Mouse (Mus musculus) embryonic facial prominence, embryonic 14.5 days (tissue): ENCODE measurements at regions not wholly inside any gene's neighbourhood (a gene's known extent, or its start where the extent isn't known, plus 50 kb on each side); places are given as distances from the start of the nearest gene placed in this dataset.
A peak's percentile ranks its signal among the peaks of the same experiment; 100 is the strongest.

Experiments used
- ATAC-seq: fragments of 200-750 bp; cut with Nextera tagmentation; 2 replicates; pipeline ENCODE4 v1.8.0; 2017; ENCODE audit warnings: low read depth, moderate number of reproducible peaks, moderate TSS enrichment
- DNase-seq: peaks from one replicate; pipeline ENCODE4 v3.0.0-alpha.2; 2015; ENCODE audit warnings: low spot score
- H3K27ac ChIP-seq: fragments of 300-500 bp; sonication (generic); replicated peaks from 2 replicates; pipeline ENCODE4 v1.5.1; 2014; ENCODE audit warnings: low read depth, mild to moderate bottlenecking, low read length, moderate library complexity
- H3K27me3 ChIP-seq: fragments of 300-500 bp; sonication (generic); replicated peaks from 2 replicates; pipeline ENCODE4 v1.6.1; 2014; ENCODE audit warnings: low read length; ENCODE audit not compliant: control insufficient read depth, insufficient read depth
- H3K36me3 ChIP-seq: fragments of 300-500 bp; sonication (generic); 2 replicates; pipeline ENCODE4 v1.6.1; 2014; ENCODE audit warnings: low read length, mixed read lengths; ENCODE audit not compliant: control insufficient read depth, insufficient read depth
- H3K4me1 ChIP-seq: fragments of 300-500 bp; sonication (generic); 2 replicates; pipeline ENCODE4 v1.6.1; 2014; ENCODE audit warnings: antibody characterized with exemption, low read length; ENCODE audit not compliant: control insufficient read depth, insufficient read depth
- H3K4me2 ChIP-seq: fragments of 300-500 bp; sonication (generic); 2 replicates; pipeline ENCODE4 v1.6.1; 2014; ENCODE audit warnings: low read depth, mild to moderate bottlenecking, low read length, moderate library complexity, mixed read lengths
- H3K4me3 ChIP-seq: fragments of 300-500 bp; sonication (generic); 2 replicates; pipeline ENCODE4 v1.5.1; 2014; ENCODE audit warnings: low read depth, mild to moderate bottlenecking, low read length
- H3K9ac ChIP-seq: fragments of 300-500 bp; sonication (generic); 2 replicates; pipeline ENCODE4 v1.6.1; 2014; ENCODE audit warnings: low read depth, mild to moderate bottlenecking, low read length, moderate library complexity, mixed read lengths
- H3K9me3 ChIP-seq: fragments of 300-500 bp; sonication (generic); 2 replicates; pipeline ENCODE4 v1.6.1; 2016; ENCODE audit warnings: low read length; ENCODE audit not compliant: control insufficient read depth
- whole genome bisulfite sequencing: fragments of 180-500 bp; shearing (Covaris S2); extraction: QIAGEN DNeasy Blood & Tissue Kit; methylation state at CpG from one replicate; pipeline ENCODE4 v1.1.7; 2014; 5-methylcytosine and 5-hydroxymethylcytosine counted together

- no peaks in the 10 kb centered on the region for H3K36me3 ChIP-seq
- DNase-seq, result peak; percentile 40
- H3K4me1 ChIP-seq, result 0 out of 2 replicates have a peak, but pooled peaks cover 2% of the 10 kb centered on the region
- no peak overlapping the region for H3K27ac ChIP-seq
- H3K4me3 ChIP-seq, result no peak overlapping the region
- no peaks in the 10 kb centered on the region for H3K27me3 ChIP-seq
- ATAC-seq, result no peak
- 61% methylated on average over 4 of the region's 4 CpGs for WGBS
- no peak overlapping the region for H3K4me2 ChIP-seq
- H3K9ac ChIP-seq, result no peak overlapping the region
- no peaks in the 10 kb centered on the region for H3K9me3 ChIP-seq
These were observed 401.7 kb upstream of the Dph6 start for GRCm38 (mm10) chr2:115056327-115057070.

DNA sequence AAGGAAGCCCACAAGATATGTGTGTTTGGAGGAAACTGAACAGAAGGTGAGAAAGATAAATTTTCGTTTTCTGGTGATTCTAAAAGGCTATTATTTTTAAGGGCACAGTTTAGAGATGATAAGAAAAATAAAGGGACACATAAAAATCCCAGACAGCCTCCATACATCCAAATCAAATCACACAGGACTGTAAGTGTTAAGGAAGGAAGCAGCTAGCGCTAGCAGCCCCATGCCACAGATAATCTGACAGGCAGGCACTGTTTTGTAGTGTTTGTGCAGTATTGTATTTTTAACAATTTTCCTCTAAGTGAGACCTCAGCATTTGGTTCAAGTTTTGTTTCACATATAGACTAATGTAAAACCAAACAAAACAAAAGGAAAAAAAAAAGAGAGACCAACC is 402.4 kb upstream of the Dph6 start:
- ATAC-seq, result no peak

DNA sequence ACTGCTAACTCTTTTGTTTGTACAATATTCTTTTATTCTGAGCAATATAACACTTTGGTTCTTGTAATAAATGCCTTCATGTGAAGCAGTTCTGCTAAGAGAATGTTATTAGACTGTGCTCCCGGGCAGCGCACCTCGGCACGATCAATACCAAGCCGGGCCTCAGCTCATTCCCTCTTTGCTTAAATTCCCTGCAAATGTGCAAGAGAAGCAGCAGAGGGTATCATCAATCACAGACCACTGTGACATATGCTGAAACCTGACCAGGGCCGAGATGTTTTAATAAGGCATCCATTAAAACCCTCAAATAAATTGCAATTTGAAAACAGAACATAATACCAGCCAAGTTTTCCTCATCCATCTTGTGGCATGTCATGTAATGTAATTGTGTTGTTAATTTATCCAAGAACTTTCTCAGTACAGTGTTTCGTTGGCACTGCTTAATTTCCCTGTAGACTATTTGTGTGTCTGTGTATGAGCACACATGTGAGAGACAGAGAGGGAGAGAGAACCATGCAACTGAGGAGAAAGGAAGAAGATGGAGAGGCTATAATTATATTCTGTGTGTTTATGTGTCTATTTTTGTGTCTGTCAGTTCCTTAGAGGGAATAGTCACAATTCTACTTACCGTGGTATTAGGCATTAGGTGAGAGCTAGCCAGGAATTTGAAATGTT is 412.9 kb upstream of the Dph6 start:
- Histone ChIP-seq H3K4me1 (peaks cover 5% of the 10 kb centered on the region; the same call in 1 of the 2 replicates), H3K9me3 (no peaks in the 10 kb centered on the region), H3K9ac (no peak overlapping the region), H3K4me3 (no peak overlapping the region), H3K27ac (no peak overlapping the region), H3K4me2 (no peak overlapping the region), H3K27me3 (no peaks in the 10 kb centered on the region), H3K36me3 (no peaks in the 10 kb centered on the region)
- no peak for DNase-seq
- no peak for ATAC-seq
- 51% methylated on average over 8 of the region's 8 CpGs for WGBS

More for the DNA sequence above, 402.4 kb upstream of the Dph6 start:
- 0 out of 2 replicates have a peak, but pooled peaks cover 2% of the 10 kb centered on the region for H3K4me1 ChIP-seq
- no peak for DNase-seq
- no peak overlapping the region for H3K9ac ChIP-seq
- H3K9me3 ChIP-seq, result no peaks in the 10 kb centered on the region
- H3K36me3 ChIP-seq, result no peaks in the 10 kb centered on the region
- no peaks in the 10 kb centered on the region for H3K27me3 ChIP-seq
- no peak overlapping the region for H3K4me2 ChIP-seq
- 62% methylated on average over 2 of the region's 2 CpGs for WGBS
- no peak overlapping the region for H3K4me3 ChIP-seq
- no peak overlapping the region for H3K27ac ChIP-seq

- Histone ChIP-seq H3K27ac (no peak overlapping the region), H3K4me1 (peaks cover 5% of the 10 kb centered on the region; the same call in 1 of the 2 replicates), H3K36me3 (no peaks in the 10 kb centered on the region), H3K4me3 (no peak overlapping the region), H3K27me3 (no peaks in the 10 kb centered on the region), H3K9me3 (no peaks in the 10 kb centered on the region), H3K4me2 (no peak overlapping the region), H3K9ac (no peak overlapping the region)
- DNase-seq, result no peak
- ATAC-seq, result no peak
- WGBS, result 58% methylated on average over 4 of the region's 4 CpGs
These were observed 414.9 kb upstream of the Dph6 start for GRCm38 (mm10) chr2:115069704-115070103.

GRCm38 (mm10) chr2:115070123-115070522 is 415.4 kb upstream of the Dph6 start:
- DNase-seq, result no peak
- H3K4me1 ChIP-seq, result peaks cover 5% of the 10 kb centered on the region; the same call in 1 of the 2 replicates
- no peak overlapping the region for H3K9ac ChIP-seq
- no peak for ATAC-seq
- H3K36me3 ChIP-seq, result no peaks in the 10 kb centered on the region
- H3K9me3 ChIP-seq, result no peaks in the 10 kb centered on the region
- H3K4me3 ChIP-seq, result no peak overlapping the region
- H3K4me2 ChIP-seq, result no peak overlapping the region
- 70% methylated on average over 6 of the region's 6 CpGs for WGBS
- H3K27me3 ChIP-seq, result no peaks in the 10 kb centered on the region
- no peak overlapping the region for H3K27ac ChIP-seq

- Histone ChIP-seq H3K27me3 (no peaks in the 10 kb centered on the region), H3K9ac (no peak overlapping the region), H3K4me1 (peaks cover 5% of the 10 kb centered on the region; the same call in 1 of the 2 replicates), H3K27ac (no peak overlapping the region), H3K9me3 (no peaks in the 10 kb centered on the region), H3K4me2 (no peak overlapping the region), H3K4me3 (no peak overlapping the region), H3K36me3 (no peaks in the 10 kb centered on the region)
- DNase-seq (no peak), ATAC-seq (no peak)
- 75% methylated on average over 3 of the region's 3 CpGs for WGBS
These were observed 415.9 kb upstream of the Dph6 start for GRCm38 (mm10) chr2:115070666-115071065.

- H3K4me2 ChIP-seq, result no peak overlapping the region
- H3K27me3 ChIP-seq, result no peaks in the 10 kb centered on the region
- 73% methylated on average over 11 of the region's 11 CpGs for WGBS
- H3K9ac ChIP-seq, result no peak overlapping the region
- no peak overlapping the region for H3K27ac ChIP-seq
- no peak for ATAC-seq
- no peaks in the 10 kb centered on the region for H3K9me3 ChIP-seq
- no peaks in the 10 kb centered on the region for H3K4me1 ChIP-seq
- no peak for DNase-seq
- no peaks in the 10 kb centered on the region for H3K36me3 ChIP-seq
- H3K4me3 ChIP-seq, result no peak overlapping the region
These were observed 427.0 kb upstream of the Dph6 start for GRCm38 (mm10) chr2:115081563-115082291.

- Histone ChIP-seq H3K4me2 (no peak overlapping the region), H3K4me3 (no peak overlapping the region), H3K36me3 (no peaks in the 10 kb centered on the region), H3K4me1 (no peaks in the 10 kb centered on the region), H3K9me3 (no peaks in the 10 kb centered on the region), H3K9ac (no peak overlapping the region), H3K27me3 (no peaks in the 10 kb centered on the region), H3K27ac (no peak overlapping the region)
- no peak for ATAC-seq
- no peak for DNase-seq
- 71% methylated on average over 6 of the region's 6 CpGs for WGBS
These were observed 427.6 kb upstream of the Dph6 start for GRCm38 (mm10) chr2:115082292-115082809.
